Mouse (Mus musculus) neutrophil, adult 65 days (primary cell): ENCODE measurements around the gene Olfr450. TPM values are rescaled to one million over a fixed set of nuclear protein-coding genes. Genes with fewer than 3 reads are reported as not detected.

ENCODE experiments used
- total RNA-seq: library from RNA; stranded (reverse); gene quantifications from 2 replicates; pipeline ENCODE4 v1.2.4, GENCODE M21; 2023

Olfr450 gene
- not detected in 2 replicates for total RNA-seq

GRCm38 (mm10) chr6:42811639-42812038 lies at the start of gene Olfr450:
Gene Olfr450, plus strand, starts transcription at chr6:42811939.

GRCm38 (mm10) chr6:42784793-42785192 lies 26.9 kb upstream of the Olfr450 start, which contains the start of gene Olfr452:
Gene Olfr452, plus strand, starts transcription at chr6:42785093.

GRCm38 (mm10) chr6:42834084-42834483 lies 22.3 kb downstream of the Olfr450 start, which contains the start of gene Olfr449:
Gene Olfr449, plus strand, starts transcription at chr6:42834384.

Other genes with a start within 250 kb of the Olfr450 start
- gene Tcaf3, start 214.2 kb upstream of the Olfr450 start, total RNA-seq, result not detected in 2 replicates
- gene Tcaf2, start 166.7 kb upstream of the Olfr450 start, total RNA-seq, result 0.22 TPM in 1 of 2 replicates, not detected in the other
- not detected in 2 replicates for gene Tcaf1, start 101.9 kb upstream of the Olfr450 start, total RNA-seq
- gene Olfr453, start 72.6 kb upstream of the Olfr450 start, total RNA-seq, result not detected in 2 replicates
- gene Olfr38, start 55.5 kb upstream of the Olfr450 start, total RNA-seq, result not detected in 2 replicates
- gene Olfr452, start 26.8 kb upstream of the Olfr450 start, total RNA-seq, result not detected in 2 replicates
- not detected in 2 replicates for gene Olfr449, start 22.4 kb downstream of the Olfr450 start, total RNA-seq
- gene Olfr448, start 78.5 kb downstream of the Olfr450 start, total RNA-seq, result not detected in 2 replicates
- gene Olfr447, start 96.9 kb downstream of the Olfr450 start, total RNA-seq, result not detected in 2 replicates
- not detected in 2 replicates for gene Olfr446, start 109.4 kb downstream of the Olfr450 start, total RNA-seq
- gene Olfr444, start 137.1 kb downstream of the Olfr450 start, total RNA-seq, result not detected in 2 replicates